Mouse (Mus musculus): ENCODE measurements at regions not wholly inside any gene's neighbourhood (a gene's known extent, or its start where the extent isn't known, plus 50 kb on each side); places are given as distances from the start of the nearest gene placed in this dataset.

- no peak for DNase-seq
Measured at GRCm38 (mm10) chr7:66490073-66490472, 62.8 kb upstream of the Aldh1a3 start.

GRCm38 (mm10) chr7:66487751-66488150, 60.4 kb upstream of the Aldh1a3 start:
- no peak for DNase-seq

DNA sequence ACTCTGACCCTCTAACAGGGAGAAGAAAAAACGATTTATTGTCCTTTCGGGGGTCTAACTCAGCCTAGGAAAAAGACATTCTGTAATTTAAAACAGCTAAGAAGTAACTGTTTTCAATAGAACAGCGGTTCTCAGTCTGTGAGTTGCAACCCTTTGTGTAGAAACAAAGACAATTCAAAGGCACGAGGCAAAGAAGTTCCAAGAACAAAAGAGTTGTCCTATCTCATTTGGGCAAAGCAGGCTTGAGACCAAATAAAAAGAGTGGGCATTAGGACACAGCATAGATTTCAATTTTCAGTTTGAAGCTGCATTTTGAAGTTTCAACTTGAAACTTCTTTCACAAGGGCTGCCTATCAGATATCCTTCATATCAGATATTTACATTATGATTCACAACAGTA, 53.1 kb upstream of the Aldh1a3 start:
- DNase-seq = peak; percentile 87

DNA sequence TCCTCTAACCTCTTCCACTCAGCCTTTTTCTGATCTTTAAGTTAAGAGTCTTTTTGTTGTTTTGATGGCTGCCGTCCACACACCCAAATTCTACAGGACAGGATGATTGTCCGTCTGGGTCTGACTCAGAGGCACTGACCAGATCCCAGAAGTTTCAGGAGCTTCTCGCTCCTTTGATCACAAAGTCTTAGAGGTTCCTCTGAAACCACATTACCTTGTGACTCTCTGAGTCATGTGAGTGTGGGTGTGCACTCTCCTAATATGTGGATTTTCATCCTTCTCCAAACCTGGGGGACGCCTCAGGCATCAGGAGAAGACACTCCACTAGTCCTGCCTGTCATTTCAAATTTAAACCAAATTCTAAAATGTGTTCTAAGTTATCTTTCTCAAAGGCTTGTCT, 52.0 kb upstream of the Aldh1a3 start:
- no peak for DNase-seq

- no peak for DNase-seq
Measured at GRCm38 (mm10) chr7:66478106-66478505, 50.8 kb upstream of the Aldh1a3 start.

DNA sequence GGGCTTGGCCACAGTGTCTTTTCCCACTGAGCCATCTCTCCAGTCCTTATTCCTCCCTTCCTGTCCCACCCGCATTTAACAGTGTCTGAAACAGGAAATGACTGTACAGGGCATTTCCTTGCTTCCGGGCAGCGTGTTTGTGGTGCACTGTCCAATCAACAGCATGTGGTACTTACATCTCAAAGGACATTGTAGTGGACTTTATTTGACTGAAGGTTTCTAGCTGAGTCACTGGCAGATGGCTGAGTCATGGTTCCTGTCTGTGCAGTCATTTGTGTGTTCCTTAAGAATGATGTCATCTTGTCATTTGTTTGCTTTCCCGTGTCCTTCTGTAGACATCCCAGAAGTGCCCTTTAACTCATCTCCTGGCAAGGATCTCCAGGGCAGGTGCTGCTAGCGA, 50.2 kb upstream of the Aldh1a3 start:
- DNase-seq = peak; percentile 65

Measured in retina, postnatal 1 day (tissue).